Mouse (Mus musculus): ENCODE data around the gene Sprtn.
A peak's percentile ranks its signal among the peaks of the same experiment; 100 is the strongest.

Gene Sprtn

GRCm38 (mm10) chr8:124944406-124944805, 46.7 kb downstream of the Sprtn start:
- DNase-seq (ENCODE audit: low read depth, low spot score): no peak

GRCm38 (mm10) chr8:124947865-124948732, 50.4 kb downstream of the Sprtn start:
- DNase-seq (ENCODE audit: low read depth, low spot score): peak; percentile 60

GRCm38 (mm10) chr8:124948733-124949111, 51.0 kb downstream of the Sprtn start:
- DNase-seq (ENCODE audit: low read depth, low spot score): peak; percentile 59

- DNase-seq (ENCODE audit: low read depth, low spot score): peak; percentile 88
Observed at GRCm38 (mm10) chr8:124949209-124950068, 51.8 kb downstream of the Sprtn start, which contains the start of gene Egln1. TSS of gene Egln1 (minus strand) at chr8:124949324.

GRCm38 (mm10) chr8:124950069-124950456, 52.4 kb downstream of the Sprtn start:
- DNase-seq (ENCODE audit: low read depth, low spot score): peak; percentile 39

GRCm38 (mm10) chr8:124950865-124951264, 53.2 kb downstream of the Sprtn start:
- no peak for DNase-seq (ENCODE audit: low read depth, low spot score)

- DNase-seq (ENCODE audit: low read depth, low spot score): no peak
Observed at GRCm38 (mm10) chr8:124953188-124953587, 55.5 kb downstream of the Sprtn start.

- DNase-seq (ENCODE audit: low read depth, low spot score): no peak
Observed at GRCm38 (mm10) chr8:124954572-124955082, 56.9 kb downstream of the Sprtn start.
